Mouse (Mus musculus): ENCODE data around the gene Cryge. TPM values are rescaled to one million over a fixed set of nuclear protein-coding genes. Genes with fewer than 3 reads are reported as not detected.

Cryge gene
- total RNA-seq, 2 experiments from 2014 or later: not detected

- peak; percentile 73 for DNase-seq
Observed at GRCm38 (mm10) chr1:65010153-65010552, 40.8 kb downstream of the Cryge start.

DNA sequence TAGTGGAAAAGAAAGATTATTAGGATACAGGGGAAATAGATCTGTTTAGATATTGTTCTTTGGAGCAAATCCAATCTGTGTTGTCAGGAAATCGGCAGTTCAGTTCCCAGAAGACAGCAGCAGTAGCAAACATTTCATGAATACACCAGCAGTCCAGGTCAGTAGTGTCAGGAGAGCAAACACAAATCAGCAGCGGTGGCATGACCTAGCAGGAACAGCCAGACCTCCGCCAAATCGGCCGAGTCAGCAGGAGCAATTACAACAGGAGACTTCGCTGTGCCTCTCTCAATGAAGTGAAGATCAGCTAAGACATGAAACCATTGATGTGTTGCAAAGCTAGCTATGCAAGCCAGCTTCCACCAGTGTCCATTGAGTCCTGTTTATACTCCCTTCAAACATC is 45.4 kb downstream of the Cryge start:
- no peak for DNase-seq

GRCm38 (mm10) chr1:65004526-65004925 is 46.4 kb downstream of the Cryge start:
- DNase-seq: no peak

Other genes starting within 250 kb of the Cryge start
- 10 to 100 TPM; 16.2 to 22.5 TPM for gene Plekhm3, start 94.3 kb downstream of the Cryge start, total RNA-seq (2021)
- gene Akr1cl, start 18.4 kb downstream of the Cryge start, total RNA-seq (2021): 100 to 1,000 TPM; 263 to 490 TPM
- not detected for gene Crygd, start 12.3 kb upstream of the Cryge start, total RNA-seq (2021)
- gene Crygc, start 22.5 kb upstream of the Cryge start, total RNA-seq (2021): not detected
- not detected for gene Crygb, start 31.1 kb upstream of the Cryge start, total RNA-seq (2021)
- gene Cryga, start 52.2 kb upstream of the Cryge start, total RNA-seq (2021): not detected
- gene Gm28845, start 68.4 kb upstream of the Cryge start, total RNA-seq (2021): not detected
- under 1 TPM; 0.24 to 0.36 TPM for gene D630023F18Rik, start 72.1 kb upstream of the Cryge start, total RNA-seq (2021)
- 100 to 1,000 TPM; 272 to 322 TPM for gene Idh1, start 135.4 kb upstream of the Cryge start, total RNA-seq (2021)
- gene Pikfyve, start 135.5 kb upstream of the Cryge start, total RNA-seq (2021): 10 to 100 TPM; 22.8 to 26.2 TPM
- gene Pth2r, start 230.9 kb upstream of the Cryge start, total RNA-seq (2021): not detected